Mouse (Mus musculus) bone marrow, adult 2 months (tissue): ENCODE measurements at regions not wholly inside any gene's neighbourhood (a gene's known extent, or its start where the extent isn't known, plus 50 kb on each side); places are given as distances from the start of the nearest gene placed in this dataset.

Source experiments
- CTCF ChIP-seq: fragments of 200-500 bp; IDR thresholded peaks from 2 replicates; pipeline ENCODE4 v1.5.1; 2011; ENCODE audit warnings: low read length, control low read depth; ENCODE audit not compliant: control insufficient read depth, insufficient read depth
- POLR2A ChIP-seq: fragments of 200-500 bp; IDR thresholded peaks from 2 replicates; pipeline ENCODE4 v1.6.1; 2011; ENCODE audit warnings: low read depth, mild to moderate bottlenecking, control low read depth, low read length, borderline replicate concordance; ENCODE audit not compliant: control insufficient read depth

DNA sequence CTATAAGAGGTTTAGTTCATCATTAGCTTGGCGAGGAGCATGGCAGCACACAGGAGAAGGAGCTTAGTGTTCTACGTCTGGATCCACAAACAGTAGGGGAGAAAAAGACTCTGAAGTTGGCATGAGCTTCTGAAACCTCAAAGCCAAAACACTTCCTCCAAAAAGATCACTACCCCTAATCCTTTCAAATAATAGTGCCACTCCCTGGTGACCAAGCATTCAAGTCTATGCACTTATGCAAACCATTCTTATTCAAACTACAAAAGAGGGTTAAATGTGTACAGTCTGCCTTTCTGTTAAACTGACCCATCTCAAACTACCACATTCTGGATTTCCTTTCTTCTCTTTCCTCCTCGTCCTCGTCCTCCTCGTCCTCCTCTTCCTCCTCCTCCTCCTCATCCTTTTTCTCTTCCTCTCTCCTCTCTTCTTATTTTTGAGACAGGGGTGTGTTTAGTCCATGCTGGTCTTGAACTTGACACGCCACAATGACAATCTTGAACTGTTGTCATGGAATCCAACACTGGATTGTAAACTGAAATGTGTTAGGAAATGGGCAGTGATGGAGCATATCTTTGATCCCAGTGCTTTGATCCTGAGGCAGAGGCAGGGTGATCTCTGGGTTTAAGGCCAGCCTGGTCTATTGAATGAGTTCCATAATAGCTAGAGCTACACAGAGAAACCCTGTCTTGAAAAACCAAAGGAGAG lies 1645.9 kb downstream of the A830018L16Rik start:
- TF ChIP-seq POLR2A (no peak), CTCF (no peak)
